Mouse (Mus musculus) naive thymus-derived CD4-positive, alpha-beta T cell, adult 2 months (primary cell): ENCODE data around the gene Cmc1.
A peak's percentile ranks its signal among the peaks of the same experiment; 100 is the strongest.
"Not testable (repeated sequence)": the region's sequence is repeated elsewhere in the genome, so short reads cannot be mapped to it uniquely, and the experiment has no call there.

Source experiments
- DNase-seq: peaks from one replicate; pipeline ENCODE4 v3.0.0-alpha.2; 2011; ENCODE audit warnings: low read depth

Cmc1 gene

DNA sequence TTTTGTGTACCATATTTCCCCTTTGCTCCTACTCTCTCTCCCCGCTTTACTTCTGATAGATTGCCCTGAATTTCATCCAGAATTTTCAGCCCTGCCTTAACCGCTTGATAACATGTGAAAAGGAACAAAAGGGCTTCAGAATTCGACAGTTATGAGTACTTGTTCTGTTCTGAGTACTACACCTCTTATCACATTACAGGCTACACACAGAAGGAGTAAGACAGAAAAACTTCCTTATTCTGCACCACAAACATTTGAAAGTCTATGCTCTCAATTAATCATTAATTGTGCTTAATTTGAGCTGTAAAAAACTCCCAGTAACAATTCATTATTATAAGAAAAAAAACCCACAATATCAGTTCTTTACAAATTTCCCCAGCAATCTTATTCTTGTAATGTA is 9.6 kb downstream of the Cmc1 start:
- DNase-seq, result not testable (repeated sequence)

DNA sequence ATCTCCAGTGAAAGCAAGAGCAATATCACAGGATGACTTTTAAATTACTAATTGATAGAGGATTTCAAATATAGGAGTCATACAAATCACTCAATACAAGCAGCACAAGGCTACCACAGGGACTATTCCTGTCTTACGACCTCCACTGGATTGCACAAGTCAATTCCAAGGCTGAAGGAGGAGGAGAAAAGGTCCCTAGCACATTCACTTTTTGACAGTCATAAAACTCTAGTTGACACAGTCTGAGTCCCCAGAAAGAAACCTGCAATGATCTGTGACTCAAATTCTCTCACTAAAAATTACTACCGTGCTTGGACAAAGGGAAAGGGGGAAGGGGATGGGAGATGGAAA is 39.6 kb downstream of the Cmc1 start:
- DNase-seq, result no peak

GRCm38 (mm10) chr9:118109697-118110359 is 40.1 kb downstream of the Cmc1 start:
- DNase-seq, result no peak

DNA sequence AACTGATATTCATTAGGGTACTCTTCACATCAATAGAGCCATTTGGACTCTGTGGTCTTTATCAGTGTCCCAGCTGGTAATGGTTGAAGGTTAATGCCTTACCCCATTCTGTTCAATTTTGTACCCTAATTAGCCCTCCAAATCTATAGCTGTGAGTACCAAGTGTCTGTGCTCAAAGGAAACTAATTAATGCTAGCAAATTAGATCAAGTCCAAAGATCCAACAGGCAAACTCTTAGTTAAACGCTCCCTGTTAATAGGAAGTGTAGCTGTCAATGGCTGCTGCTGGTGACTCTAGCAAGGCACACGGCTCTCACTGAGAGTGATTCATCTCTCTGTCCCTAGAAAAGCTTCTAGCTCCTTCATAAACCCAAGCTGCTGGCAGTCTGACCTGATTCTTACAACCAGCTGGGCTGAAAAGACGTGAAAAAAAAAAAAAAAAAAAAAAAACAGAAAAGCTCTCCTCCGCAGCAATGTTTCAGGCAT is 41.4 kb downstream of the Cmc1 start:
- no peak for DNase-seq

GRCm38 (mm10) chr9:118101802-118102201 is 48.2 kb downstream of the Cmc1 start:
- DNase-seq, result no peak

DNA sequence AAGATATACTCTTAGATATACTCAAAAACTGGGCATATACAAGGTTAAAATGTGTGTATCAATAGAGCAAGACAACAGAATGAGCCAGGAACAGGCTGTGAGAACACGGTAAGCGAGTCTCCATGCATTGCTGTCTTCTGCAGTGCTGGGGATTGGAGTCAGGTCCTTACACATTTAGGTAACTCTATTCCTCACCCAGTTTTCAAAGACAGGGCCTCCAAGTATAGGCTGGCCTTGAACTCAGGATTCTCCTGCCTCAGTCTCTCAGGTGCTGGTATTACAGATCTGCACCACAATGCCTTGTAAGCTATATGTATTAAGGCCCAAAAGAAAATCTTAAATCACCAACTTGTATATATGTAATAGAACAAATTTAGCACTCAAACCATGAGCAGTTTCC is 49.5 kb downstream of the Cmc1 start:
- DNase-seq, result no peak

DNA sequence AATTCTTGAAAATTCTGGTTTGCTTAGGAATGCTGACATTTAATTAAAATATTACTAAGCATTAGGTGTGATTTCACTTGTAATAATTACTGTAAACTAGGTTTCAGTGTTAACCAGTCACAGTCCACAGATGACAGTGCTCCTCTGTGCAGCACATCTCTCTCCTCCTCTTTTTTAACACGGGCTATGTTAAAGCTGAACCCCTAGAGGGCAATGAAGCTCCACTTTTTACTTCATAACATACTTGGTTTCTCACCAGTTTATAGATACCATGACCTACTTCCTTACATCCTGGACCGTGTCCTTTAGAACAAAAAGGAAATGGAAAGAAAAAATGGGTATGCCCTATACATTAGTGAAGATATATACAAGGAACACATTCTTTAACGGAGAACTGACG is 50.6 kb downstream of the Cmc1 start:
- peak; percentile 54 for DNase-seq

DNA sequence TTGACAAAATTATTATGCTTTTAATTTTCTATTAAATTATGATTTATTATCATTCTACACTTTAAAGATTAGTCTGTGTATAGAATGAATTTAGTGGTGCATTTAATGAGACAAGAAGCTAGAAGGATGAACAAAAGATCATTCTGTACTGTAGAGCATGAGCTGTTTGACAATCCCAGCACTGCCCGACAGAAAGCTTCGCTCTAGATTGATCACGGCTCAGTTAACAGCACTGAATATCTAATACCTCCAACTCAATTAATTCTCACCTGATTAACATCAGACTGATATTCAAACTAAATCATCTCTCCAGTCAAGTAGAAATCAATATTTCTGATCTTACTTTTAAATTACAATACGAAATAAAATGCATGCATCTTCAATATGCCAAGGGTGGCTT is 66.1 kb downstream of the Cmc1 start:
- no peak for DNase-seq

DNA sequence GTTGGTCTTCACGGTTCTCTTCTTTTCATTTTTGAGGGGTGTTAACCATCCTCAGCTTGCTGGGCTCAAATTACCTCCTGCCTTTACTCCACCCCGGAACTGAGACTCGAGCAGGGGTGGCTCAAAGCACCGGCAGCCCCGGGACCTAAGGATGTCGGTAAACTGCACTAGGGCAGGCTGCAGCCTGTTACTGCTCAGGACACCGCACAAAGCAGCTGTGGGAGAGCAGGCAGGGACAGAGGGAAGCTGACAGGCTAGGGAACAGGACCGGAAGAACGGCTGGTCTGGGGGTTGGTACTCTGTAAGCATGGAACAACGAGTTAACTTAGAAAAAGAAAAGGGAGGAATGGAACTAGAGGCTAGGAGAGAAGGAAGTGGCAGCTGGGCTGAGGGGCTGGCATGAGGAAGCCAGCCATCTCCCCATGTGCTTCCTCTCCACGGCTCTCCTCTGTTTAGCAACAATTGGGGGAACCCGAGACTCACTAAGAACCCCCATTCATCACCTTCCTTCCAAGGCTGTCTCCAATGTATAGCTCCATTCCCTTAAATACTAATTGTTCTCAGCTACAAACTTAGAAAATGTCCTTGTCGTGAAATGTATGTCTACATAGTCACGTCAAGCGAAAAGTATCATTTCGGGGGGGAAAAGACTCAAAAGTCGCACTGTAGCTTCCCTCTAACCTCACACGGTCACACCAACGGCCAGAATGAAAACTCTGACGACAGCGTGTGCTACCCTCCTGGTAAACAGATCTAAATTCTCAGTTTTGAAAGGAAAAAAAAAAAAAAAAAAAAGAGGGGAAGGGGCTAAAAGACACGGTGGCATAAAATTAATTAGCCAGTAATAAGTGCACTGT is 67.2 kb downstream of the Cmc1 start:
- DNase-seq, result peak; percentile 43

DNA sequence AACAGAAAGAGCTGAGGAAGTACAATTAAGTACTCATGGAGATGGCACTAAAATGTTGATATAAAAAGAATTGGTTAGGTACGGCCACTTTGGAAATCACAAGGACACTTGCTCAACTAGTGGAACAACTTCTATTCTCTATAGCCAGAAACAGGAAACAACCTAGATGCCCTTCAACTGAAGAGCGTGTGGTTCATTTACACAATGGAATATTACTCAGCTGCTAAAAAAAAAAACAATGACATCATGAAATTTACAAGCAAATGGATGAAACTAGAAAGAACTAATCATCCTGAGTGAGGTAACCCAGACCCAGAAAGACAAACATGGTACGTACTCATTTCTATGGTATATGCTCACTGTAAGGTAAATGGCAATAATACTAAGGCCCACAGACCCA is 76.6 kb downstream of the Cmc1 start:
- DNase-seq, result no peak

DNA sequence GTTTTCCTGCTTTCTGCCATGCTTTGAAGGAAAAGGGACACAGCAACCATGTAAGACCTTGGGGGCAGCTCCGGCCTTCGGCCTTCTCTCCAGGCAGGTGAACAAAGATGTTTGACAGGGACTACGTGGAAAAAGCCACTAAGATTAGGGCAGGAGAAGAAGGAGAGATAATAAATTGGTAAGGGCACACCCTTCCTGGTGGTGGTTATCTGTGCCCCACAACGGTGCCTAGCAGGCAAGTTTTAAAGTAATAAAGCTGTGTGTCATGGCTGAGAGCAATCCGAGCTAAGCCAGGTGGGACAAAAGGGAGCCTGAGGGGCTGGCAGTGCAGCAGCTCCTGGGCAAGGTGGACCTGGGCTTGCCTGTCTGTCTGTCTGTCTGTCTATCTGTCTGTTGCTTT is 77.9 kb downstream of the Cmc1 start:
- no peak for DNase-seq

DNA sequence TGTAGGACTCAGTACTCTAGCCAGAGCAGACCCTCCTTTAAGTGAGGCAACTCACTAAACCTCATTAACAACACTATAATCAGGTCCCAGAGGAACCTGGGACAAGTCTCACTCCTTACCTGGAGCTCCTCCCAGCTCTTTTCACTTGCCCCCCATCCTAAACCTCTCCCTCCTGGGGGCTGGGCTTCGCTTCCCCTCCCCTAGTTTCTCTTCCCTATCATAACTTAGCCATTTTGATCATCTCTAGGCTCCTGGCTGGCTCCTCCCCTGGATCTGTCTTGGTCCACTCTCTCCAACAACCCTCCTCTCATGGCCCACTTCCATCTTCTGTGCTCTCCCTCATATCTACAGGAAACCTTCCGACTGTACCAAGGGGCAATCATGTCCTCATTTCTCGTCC is 78.6 kb downstream of the Cmc1 start:
- no peak for DNase-seq

DNA sequence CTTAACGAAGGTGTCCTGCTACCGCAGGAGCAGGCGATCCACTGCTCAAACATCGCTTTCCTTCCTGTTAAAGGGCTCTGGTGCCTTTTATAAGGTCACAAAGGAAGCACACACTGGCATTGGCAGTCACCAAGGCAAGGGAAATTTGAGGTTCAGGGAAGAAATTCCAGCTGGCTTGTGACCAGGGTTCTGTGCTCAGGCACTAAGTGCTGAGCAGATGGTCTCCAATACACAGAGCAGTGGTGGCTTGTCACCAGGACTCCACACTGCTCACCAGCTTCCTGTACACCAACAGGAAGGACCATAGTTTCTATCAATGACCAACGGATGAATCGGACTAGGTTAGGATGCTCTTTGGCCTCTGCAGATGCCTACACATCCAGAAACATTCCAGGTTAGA is 79.5 kb downstream of the Cmc1 start:
- DNase-seq, result no peak

DNA sequence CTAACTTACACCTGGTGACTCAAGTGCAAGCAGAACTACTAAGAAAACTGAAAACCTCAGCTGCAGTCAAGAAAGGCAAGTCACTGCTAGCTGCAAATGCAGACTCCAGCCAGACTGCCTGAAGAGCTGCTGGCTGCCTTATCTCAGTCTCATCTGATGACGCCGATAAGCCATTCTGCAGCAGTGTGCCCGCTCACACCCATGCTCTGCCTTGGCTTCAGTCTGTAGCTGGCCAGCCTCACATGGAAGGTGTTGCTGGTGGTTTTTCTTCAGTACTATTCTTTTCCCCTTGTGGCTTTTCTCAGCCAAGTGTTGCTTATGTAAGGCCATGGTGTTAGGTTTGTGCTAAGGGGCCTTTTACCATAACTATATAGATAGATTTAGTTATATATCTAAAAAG is 90.9 kb downstream of the Cmc1 start:
- no peak for DNase-seq

DNA sequence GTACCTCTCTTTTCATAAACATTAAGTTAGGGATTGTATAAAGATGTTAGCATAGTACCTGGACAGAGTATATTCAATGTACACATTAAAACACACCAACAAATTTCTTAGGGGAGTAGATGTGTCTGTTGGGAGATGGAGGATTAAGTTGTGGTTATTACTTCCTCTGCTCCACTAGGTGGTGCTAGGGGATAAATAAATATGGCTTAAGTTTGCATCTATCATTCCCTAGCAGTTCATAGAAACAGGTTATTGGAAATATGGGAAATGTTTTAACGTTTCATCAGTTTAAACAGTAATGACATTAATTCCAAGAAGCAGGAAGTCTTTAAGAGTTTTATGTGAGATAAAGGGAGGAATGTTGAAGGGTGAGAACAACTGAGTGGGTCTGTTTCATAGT is 96.7 kb downstream of the Cmc1 start:
- peak; percentile 59 for DNase-seq

GRCm38 (mm10) chr9:118045011-118045533 is 104.9 kb downstream of the Cmc1 start:
- DNase-seq, result no peak

- no peak for DNase-seq
Observed at GRCm38 (mm10) chr9:118043581-118043980, 106.4 kb downstream of the Cmc1 start.

DNA sequence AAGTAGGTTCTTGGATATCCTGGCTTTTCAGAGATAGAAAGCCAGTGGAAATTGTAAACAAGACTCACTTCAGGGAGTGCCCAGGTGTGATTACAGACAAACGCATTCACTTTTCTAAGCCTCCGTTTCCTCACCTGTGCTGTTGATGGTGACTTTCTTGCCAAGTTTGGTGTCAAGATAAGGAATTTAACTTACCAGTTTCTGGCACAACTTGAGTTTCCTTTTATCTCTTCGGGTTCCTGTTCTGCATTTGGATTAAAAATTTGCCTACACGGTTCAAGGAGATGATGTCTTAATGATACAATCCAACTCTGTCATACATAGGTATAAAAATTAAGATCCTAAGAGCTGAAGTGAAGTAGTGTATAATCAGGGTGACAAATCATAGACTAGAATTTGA is 107.2 kb downstream of the Cmc1 start:
- DNase-seq, result no peak

DNA sequence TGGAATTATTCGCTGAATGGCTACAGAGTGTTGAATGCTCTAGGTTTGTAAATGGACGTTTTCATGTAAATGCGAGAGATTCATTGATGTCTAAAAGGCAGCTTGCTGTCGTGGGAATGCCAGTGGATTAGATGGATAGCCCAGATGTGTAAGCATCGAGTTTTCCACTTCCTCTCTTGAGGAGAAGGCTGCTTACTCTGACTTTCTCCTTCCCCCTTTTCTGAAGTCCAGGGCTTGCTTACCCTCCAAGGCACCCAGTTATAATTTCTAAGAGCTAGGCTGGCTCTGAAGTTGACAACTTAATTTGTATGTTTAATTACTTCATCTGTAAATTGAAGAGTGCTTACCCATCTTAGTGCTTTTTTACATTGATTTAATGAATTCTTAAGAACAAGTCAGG is 108.3 kb downstream of the Cmc1 start:
- no peak for DNase-seq

- no peak for DNase-seq
Observed at GRCm38 (mm10) chr9:118041022-118041400, 109.0 kb downstream of the Cmc1 start.

DNA sequence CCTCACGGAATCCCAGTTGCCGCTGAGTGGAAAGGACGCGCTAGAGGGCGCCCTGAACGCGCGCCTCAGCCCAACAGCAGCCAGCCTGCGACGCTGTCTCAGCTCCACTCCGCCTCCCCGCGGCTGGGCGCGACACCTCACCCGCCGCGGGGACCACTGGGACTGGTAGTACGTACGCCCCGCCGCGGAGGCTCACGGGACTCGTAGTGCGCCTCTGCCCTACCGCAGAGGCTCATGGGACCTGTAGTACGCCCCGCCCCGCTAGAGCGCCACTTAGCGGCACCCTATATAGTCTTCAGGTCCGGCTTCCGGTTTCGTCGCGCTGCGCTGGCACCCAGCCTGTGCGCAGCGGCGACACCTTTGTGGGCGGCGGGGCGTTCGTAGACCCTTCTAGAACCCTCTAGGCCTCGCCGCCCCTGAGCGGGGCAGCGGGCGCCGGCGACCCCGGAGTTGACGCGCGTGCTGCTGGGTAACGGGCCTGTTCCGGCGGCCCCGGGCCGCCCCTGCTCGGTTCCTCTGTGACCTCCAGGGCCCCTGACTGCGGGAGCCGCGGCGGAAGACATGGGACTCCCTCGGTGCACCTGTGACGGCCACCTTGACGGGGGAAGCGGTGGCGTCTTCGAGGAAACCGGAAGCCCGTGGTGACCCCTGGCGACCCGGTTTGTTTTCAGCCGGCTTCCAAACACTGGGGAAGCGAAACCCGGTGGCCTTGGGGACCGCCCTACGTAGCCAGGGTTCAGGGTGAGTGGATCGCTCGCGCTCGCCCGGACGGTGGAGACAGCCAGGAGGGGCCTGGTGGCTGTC is 109.6 kb downstream of the Cmc1 start, which contains the start of gene Azi2:
Azi2 (plus strand) TSS at position 282 of the 804 bp plus-strand sequence.
- DNase-seq, result peak; percentile 100

- DNase-seq, result no peak
Observed at GRCm38 (mm10) chr9:118034990-118035389, 115.0 kb downstream of the Cmc1 start.
